Mouse (Mus musculus) heart, embryonic 13.5 days (tissue): ENCODE data around the gene Glis3. TPM values are rescaled to one million over a fixed set of nuclear protein-coding genes. Genes with fewer than 3 reads are reported as not detected.

Experiments
- ATAC-seq: fragments of 200-750 bp; cut with Nextera tagmentation; 2 replicates; pipeline ENCODE4 v1.8.0; 2017; ENCODE audit warnings: moderate TSS enrichment; ENCODE audit not compliant: insufficient number of reproducible peaks, low FRiP score, low TSS enrichment; ENCODE audit errors: extremely low read depth
- H3K27ac ChIP-seq: fragments of 300-500 bp; sonication (generic); replicated peaks from 2 replicates; pipeline ENCODE4 v1.5.1; 2015; ENCODE audit warnings: moderate library complexity, mild to moderate bottlenecking, inconsistent platforms
- H3K27me3 ChIP-seq: fragments of 300-500 bp; sonication (generic); replicated peaks from 2 replicates; pipeline ENCODE4 v1.6.1; 2015; ENCODE audit warnings: mild to moderate bottlenecking, inconsistent platforms
- H3K36me3 ChIP-seq: fragments of 300-500 bp; sonication (generic); 2 replicates; pipeline ENCODE4 v1.6.1; 2015; ENCODE audit warnings: mild to moderate bottlenecking, inconsistent platforms
- H3K4me1 ChIP-seq: fragments of 300-500 bp; sonication (generic); 2 replicates; pipeline ENCODE4 v1.6.1; 2015; ENCODE audit warnings: inconsistent platforms
- H3K4me2 ChIP-seq: fragments of 300-500 bp; sonication (generic); 2 replicates; pipeline ENCODE4 v1.6.1; 2015; ENCODE audit warnings: inconsistent platforms, mild to moderate bottlenecking, moderate library complexity
- H3K4me3 ChIP-seq: fragments of 300-500 bp; sonication (generic); 2 replicates; pipeline ENCODE4 v1.5.1; 2015; ENCODE audit warnings: moderate library complexity, mild to moderate bottlenecking, inconsistent platforms
- H3K9ac ChIP-seq: fragments of 300-500 bp; sonication (generic); 2 replicates; pipeline ENCODE4 v1.6.1; 2015; ENCODE audit warnings: inconsistent platforms, mild to moderate bottlenecking, moderate library complexity
- H3K9me3 ChIP-seq: fragments of 300-500 bp; sonication (generic); 2 replicates; pipeline ENCODE4 v1.6.1; 2016; ENCODE audit warnings: inconsistent platforms
- WGBS: fragments of 180-500 bp; shearing (Covaris S2); methylation state at CpG from one replicate; pipeline ENCODE4 v1.1.7; 2015; ENCODE audit warnings: mixed read lengths; 5-methylcytosine and 5-hydroxymethylcytosine counted together
- polyA plus RNA-seq: library from polyadenylated mRNA; unstranded; fragments of >200 nt; fragmentation: Nextera tagmentation; extraction: Ambion mirVana; gene quantifications from 2 replicates; pipeline ENCODE4 v1.2.1, GENCODE M21; 2015

The Glis3 gene
- polyA plus RNA-seq, 1 experiment from 2014 or later, result 1.1 TPM

- Histone ChIP-seq H3K27me3 (no peaks in the 10 kb centered on the region; the same call in 1 of the 2 replicates), H3K9ac (no peak overlapping the region), H3K4me3 (no peak overlapping the region), H3K4me1 (no peaks in the 10 kb centered on the region), H3K27ac (no peak overlapping the region), H3K36me3 (no peaks in the 10 kb centered on the region), H3K4me2 (no peak overlapping the region), H3K9me3 (no peaks in the 10 kb centered on the region)
- ATAC-seq, result no peak
- WGBS, result 47% methylated on average over 6 of the region's 6 CpGs
These were observed 276.9 kb downstream of the Glis3 start for GRCm38 (mm10) chr19:28402956-28403355.

GRCm38 (mm10) chr19:28395584-28395861 lies 284.4 kb downstream of the Glis3 start:
- H3K27me3 ChIP-seq, result no peaks in the 10 kb centered on the region; the same call in 1 of the 2 replicates
- H3K9ac ChIP-seq, result no peak overlapping the region
- peaks cover 5% of the 10 kb centered on the region; the same call in 1 of the 2 replicates for H3K4me1 ChIP-seq
- WGBS, result 89% methylated on average over 1 of the region's 1 CpGs
- no peak overlapping the region for H3K4me3 ChIP-seq
- no peak for ATAC-seq
- H3K9me3 ChIP-seq, result no peaks in the 10 kb centered on the region
- H3K27ac ChIP-seq, result no peak overlapping the region
- no peaks in the 10 kb centered on the region for H3K36me3 ChIP-seq
- no peak overlapping the region for H3K4me2 ChIP-seq

DNA sequence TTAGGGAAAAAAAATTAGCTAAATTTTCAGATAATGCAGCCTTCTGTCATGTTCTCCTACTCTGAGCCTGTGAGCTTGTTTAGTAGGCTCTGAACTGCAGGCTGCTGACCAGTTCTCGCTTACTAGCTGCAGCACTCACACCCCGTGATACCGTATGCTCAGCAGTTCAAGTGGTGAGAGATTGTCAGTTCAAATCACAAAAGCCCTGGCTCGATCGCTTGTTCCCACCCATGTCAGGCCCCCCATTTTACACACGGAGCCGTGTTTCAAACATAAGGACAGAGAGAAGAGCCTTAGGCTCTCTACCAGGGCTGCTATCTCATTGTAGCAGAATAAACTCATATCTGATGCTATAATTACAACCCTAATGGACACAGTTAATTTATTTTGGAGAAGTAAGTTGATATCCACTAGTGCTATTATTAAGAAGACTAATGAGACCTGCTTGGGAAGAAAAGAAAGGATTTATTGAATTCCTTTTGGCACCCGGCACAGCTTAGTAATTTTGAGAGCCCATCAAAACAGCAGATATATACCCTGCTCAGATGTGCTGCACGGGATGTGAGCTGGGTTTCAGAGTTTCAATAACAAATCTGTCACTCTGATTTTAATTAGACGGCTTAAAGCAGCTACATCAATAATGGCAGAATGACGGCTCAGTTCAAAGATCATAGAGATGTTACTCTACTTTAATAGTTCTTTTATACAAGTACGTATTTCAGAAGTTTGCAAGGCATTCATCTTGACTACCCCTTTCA lies 284.9 kb downstream of the Glis3 start:
- H3K4me1 ChIP-seq, result peaks cover 5% of the 10 kb centered on the region; the same call in 1 of the 2 replicates
- no peaks in the 10 kb centered on the region for H3K36me3 ChIP-seq
- no peak overlapping the region for H3K4me3 ChIP-seq
- no peaks in the 10 kb centered on the region; the same call in 1 of the 2 replicates for H3K27me3 ChIP-seq
- H3K9me3 ChIP-seq, result no peaks in the 10 kb centered on the region
- ATAC-seq, result no peak
- H3K27ac ChIP-seq, result no peak overlapping the region
- H3K9ac ChIP-seq, result no peak overlapping the region
- 55% methylated on average over 12 of the region's 12 CpGs for WGBS
- peak overlapping the region; percentile 14; the same call in 1 of the 2 replicates for H3K4me2 ChIP-seq

DNA sequence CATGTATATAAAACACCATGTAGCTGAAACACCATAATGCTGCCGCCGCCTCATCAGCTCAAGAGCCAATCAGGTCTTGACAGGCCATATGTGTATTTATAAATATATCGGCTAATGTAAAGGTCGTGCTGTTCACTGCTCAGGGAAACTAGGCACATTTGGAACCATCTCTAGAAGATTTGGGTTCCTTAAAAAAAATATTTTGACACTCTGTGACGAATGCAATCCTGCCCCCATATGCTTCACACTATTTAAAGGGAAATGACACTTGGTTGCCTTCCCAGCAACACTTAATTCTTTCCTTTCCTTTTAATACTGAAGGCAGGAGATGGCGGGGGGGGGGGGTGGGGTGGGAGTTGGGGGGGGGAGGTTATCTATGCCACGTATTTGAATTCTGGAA lies 286.1 kb downstream of the Glis3 start:
- Histone ChIP-seq H3K36me3 (no peaks in the 10 kb centered on the region), H3K4me2 (no peak overlapping the region), H3K27me3 (no peaks in the 10 kb centered on the region; the same call in 1 of the 2 replicates), H3K9ac (no peak overlapping the region), H3K27ac (no peak overlapping the region), H3K4me3 (no peak overlapping the region), H3K4me1 (peaks cover 5% of the 10 kb centered on the region; the same call in 1 of the 2 replicates), H3K9me3 (no peaks in the 10 kb centered on the region)
- ATAC-seq, result no peak
- 81% methylated on average over 7 of the region's 7 CpGs for WGBS

DNA sequence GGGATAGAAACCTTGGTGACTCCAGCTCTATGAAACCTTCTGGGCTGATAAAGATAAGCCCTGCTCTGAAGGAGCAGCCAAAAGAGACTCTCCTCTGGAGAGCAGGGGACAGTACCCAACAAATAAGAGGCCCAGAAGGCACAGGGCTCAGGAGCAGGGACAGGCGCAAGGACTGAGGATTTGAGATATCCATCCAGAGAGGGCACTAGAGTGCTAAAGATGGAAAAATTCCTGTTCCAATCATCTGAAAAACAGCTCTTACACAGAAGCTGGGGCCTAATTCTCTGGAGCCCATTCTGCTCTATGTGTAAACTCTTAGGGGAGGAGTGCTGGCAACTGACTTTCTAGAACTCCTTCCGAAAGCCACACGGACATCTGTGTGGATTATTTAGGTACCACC lies 287.0 kb downstream of the Glis3 start:
- Histone ChIP-seq H3K9me3 (no peaks in the 10 kb centered on the region), H3K36me3 (no peaks in the 10 kb centered on the region), H3K4me2 (no peak overlapping the region), H3K9ac (no peak overlapping the region), H3K4me3 (no peak overlapping the region), H3K4me1 (peaks cover 5% of the 10 kb centered on the region; the same call in 1 of the 2 replicates), H3K27ac (no peak overlapping the region), H3K27me3 (no peaks in the 10 kb centered on the region)
- WGBS, result 85% methylated on average over 3 of the region's 3 CpGs
- ATAC-seq, result no peak

DNA sequence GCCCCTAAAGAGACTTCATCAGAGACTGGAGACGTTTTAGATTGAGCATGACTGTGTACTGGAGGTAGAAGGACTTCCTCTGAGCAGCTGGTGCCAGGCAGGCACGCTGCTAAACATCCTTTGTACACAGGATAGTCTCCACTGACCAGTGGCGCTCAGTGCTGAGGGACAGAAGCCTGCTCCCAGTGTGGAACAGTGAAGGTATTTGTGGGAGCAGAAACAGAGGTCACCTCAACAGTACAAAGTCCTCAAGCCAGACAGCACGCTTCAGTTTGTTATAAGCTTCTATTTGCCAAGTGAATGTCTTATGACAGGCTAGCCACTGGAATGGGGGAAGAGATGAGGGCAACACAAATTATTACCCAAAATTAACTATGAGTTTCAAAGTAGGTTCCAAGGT lies 289.0 kb downstream of the Glis3 start:
- 56% methylated on average over 4 of the region's 4 CpGs for WGBS
- H3K9ac ChIP-seq, result no peak overlapping the region

DNA sequence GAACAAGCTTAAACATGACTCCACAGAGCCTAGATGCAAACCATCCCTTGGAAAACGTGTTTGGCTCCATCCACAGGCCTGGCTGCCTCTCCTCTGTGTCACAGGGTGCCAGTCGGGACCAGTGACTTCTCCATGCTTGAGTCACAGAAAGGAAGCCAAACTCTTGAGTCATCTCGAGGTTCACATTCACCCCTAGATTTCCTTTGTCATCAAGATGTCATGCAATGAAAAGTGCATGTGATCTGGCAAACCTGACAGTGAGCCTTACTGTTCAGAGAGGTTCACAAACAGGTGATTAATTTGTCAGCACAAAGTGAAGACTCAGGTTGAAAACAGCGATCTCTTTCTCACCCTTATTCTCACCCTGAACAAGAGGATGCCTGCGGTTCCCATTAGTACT lies 290.7 kb downstream of the Glis3 start:
- Histone ChIP-seq H3K9ac (no peak overlapping the region), H3K4me3 (no peak overlapping the region), H3K4me1 (no peaks in the 10 kb centered on the region), H3K4me2 (no peak overlapping the region), H3K27me3 (no peaks in the 10 kb centered on the region), H3K36me3 (no peaks in the 10 kb centered on the region), H3K9me3 (no peaks in the 10 kb centered on the region), H3K27ac (no peak overlapping the region)
- WGBS, result 64% methylated on average over 5 of the region's 5 CpGs
- no peak for ATAC-seq

More for the DNA sequence above, 289.0 kb downstream of the Glis3 start:
- no peak for ATAC-seq
- Histone ChIP-seq H3K4me1 (peaks cover 5% of the 10 kb centered on the region; the same call in 1 of the 2 replicates), H3K9me3 (no peaks in the 10 kb centered on the region), H3K36me3 (no peaks in the 10 kb centered on the region), H3K27ac (no peak overlapping the region), H3K27me3 (no peaks in the 10 kb centered on the region), H3K4me2 (no peak overlapping the region), H3K4me3 (no peak overlapping the region)

- H3K4me2 ChIP-seq, result no peak overlapping the region
- no peaks in the 10 kb centered on the region for H3K4me1 ChIP-seq
- H3K36me3 ChIP-seq, result no peaks in the 10 kb centered on the region
- no peaks in the 10 kb centered on the region for H3K27me3 ChIP-seq
- WGBS, result 70% methylated on average over 5 of the region's 5 CpGs
- H3K9ac ChIP-seq, result no peak overlapping the region
- no peak overlapping the region for H3K27ac ChIP-seq
- H3K9me3 ChIP-seq, result no peaks in the 10 kb centered on the region
- no peak overlapping the region for H3K4me3 ChIP-seq
- ATAC-seq, result no peak
These were observed 296.5 kb downstream of the Glis3 start for GRCm38 (mm10) chr19:28383425-28383824.

GRCm38 (mm10) chr19:28382168-28382911 lies 297.5 kb downstream of the Glis3 start:
- no peaks in the 10 kb centered on the region for H3K36me3 ChIP-seq
- ATAC-seq, result no peak
- no peak overlapping the region for H3K9ac ChIP-seq
- H3K9me3 ChIP-seq, result no peaks in the 10 kb centered on the region
- H3K4me3 ChIP-seq, result no peak overlapping the region
- WGBS, result 61% methylated on average over 10 of the region's 10 CpGs
- no peak overlapping the region for H3K27ac ChIP-seq
- H3K27me3 ChIP-seq, result no peaks in the 10 kb centered on the region
- no peak overlapping the region for H3K4me2 ChIP-seq
- no peaks in the 10 kb centered on the region for H3K4me1 ChIP-seq

- H3K27ac ChIP-seq, result no peak overlapping the region
- H3K4me1 ChIP-seq, result no peaks in the 10 kb centered on the region
- H3K9me3 ChIP-seq, result no peaks in the 10 kb centered on the region
- no peak overlapping the region for H3K9ac ChIP-seq
- 71% methylated on average over 9 of the region's 9 CpGs for WGBS
- no peaks in the 10 kb centered on the region for H3K27me3 ChIP-seq
- no peak overlapping the region for H3K4me3 ChIP-seq
- ATAC-seq, result no peak
- H3K4me2 ChIP-seq, result no peak overlapping the region
- no peaks in the 10 kb centered on the region for H3K36me3 ChIP-seq
These were observed 298.4 kb downstream of the Glis3 start for GRCm38 (mm10) chr19:28381441-28381840.

DNA sequence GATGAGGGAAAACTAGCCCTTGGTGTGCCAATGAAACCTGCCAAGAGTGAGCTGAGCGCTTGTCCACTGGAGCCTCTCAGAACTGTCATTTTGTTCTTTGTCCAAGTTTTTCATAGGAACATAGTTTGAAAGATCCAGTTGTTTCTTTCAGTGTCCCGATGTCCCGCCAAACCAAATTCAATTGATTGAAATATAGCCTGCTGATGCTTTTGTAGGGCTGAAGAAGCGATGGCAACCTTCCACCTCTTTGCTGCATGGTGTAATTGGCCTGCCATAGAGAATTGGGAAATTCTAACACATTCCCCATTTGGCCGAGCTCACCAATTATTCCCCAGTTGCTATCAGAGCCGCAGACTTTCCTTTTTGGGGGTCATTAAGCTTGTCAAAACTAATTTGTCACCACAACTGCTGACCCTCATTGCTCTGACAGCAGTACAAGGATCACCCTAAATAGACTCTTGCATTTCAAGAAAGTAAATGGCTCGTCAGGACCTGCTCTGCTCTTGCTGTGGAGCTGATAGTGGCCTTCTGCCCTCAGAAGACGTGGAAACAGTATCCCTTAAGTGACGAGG lies 299.1 kb downstream of the Glis3 start:
- no peak overlapping the region for H3K27ac ChIP-seq
- 62% methylated on average over 9 of the region's 9 CpGs for WGBS
- H3K4me3 ChIP-seq, result no peak overlapping the region
- H3K4me1 ChIP-seq, result no peaks in the 10 kb centered on the region
- no peaks in the 10 kb centered on the region for H3K27me3 ChIP-seq
- H3K4me2 ChIP-seq, result no peak overlapping the region
- no peak for ATAC-seq
- H3K9ac ChIP-seq, result no peak overlapping the region
- no peaks in the 10 kb centered on the region for H3K36me3 ChIP-seq
- no peaks in the 10 kb centered on the region for H3K9me3 ChIP-seq
